Mouse (Mus musculus): ENCODE data around the gene Pigq.

Pigq gene

GRCm38 (mm10) chr17:25944366-25945163 is at the start of gene Pigq, which contains the start of gene Nhlrc4:
Pigq (minus strand) TSS chr17:25944936.
Nhlrc4 (minus strand) TSS chr17:25944961.
- no peak for DNase-seq

- DNase-seq = no peak
Observed at GRCm38 (mm10) chr17:25993489-25993888, 48.8 kb upstream of the Pigq start.

GRCm38 (mm10) chr17:25992274-25992673 is 47.5 kb upstream of the Pigq start:
- no peak for DNase-seq

- no peak for DNase-seq
Observed at GRCm38 (mm10) chr17:25990331-25990730, 45.6 kb upstream of the Pigq start.

GRCm38 (mm10) chr17:25985306-25986294 is 40.9 kb upstream of the Pigq start, which contains the start of gene Capn15:
Capn15 (minus strand) TSS chr17:25985796.
- peak; percentile 95 for DNase-seq

GRCm38 (mm10) chr17:25984556-25985305 is 40.0 kb upstream of the Pigq start:
- no peak for DNase-seq

- no peak for DNase-seq
Observed at GRCm38 (mm10) chr17:25984066-25984465, 39.3 kb upstream of the Pigq start.

GRCm38 (mm10) chr17:25982913-25983312 is 38.2 kb upstream of the Pigq start:
- no peak for DNase-seq

- no peak for DNase-seq
Observed at GRCm38 (mm10) chr17:25980854-25981253, 36.1 kb upstream of the Pigq start.

GRCm38 (mm10) chr17:25979829-25980738 is 35.3 kb upstream of the Pigq start:
- no peak for DNase-seq

GRCm38 (mm10) chr17:25970954-25971707 is 26.4 kb upstream of the Pigq start:
- DNase-seq = no peak

GRCm38 (mm10) chr17:25970448-25970847 is 25.7 kb upstream of the Pigq start:
- DNase-seq = no peak

GRCm38 (mm10) chr17:25968176-25968575 is 23.4 kb upstream of the Pigq start:
- DNase-seq = peak; percentile 25

GRCm38 (mm10) chr17:25967652-25968051 is 22.9 kb upstream of the Pigq start:
- DNase-seq = peak; percentile 42

GRCm38 (mm10) chr17:25964271-25964670 is 19.5 kb upstream of the Pigq start:
- DNase-seq = no peak

- no peak for DNase-seq
Observed at GRCm38 (mm10) chr17:25962413-25962905, 17.7 kb upstream of the Pigq start.

GRCm38 (mm10) chr17:25961566-25961965 is 16.8 kb upstream of the Pigq start:
- DNase-seq = no peak

- no peak for DNase-seq
Observed at GRCm38 (mm10) chr17:25959630-25960467, 15.1 kb upstream of the Pigq start.

GRCm38 (mm10) chr17:25958771-25959494 is 14.2 kb upstream of the Pigq start:
- DNase-seq = no peak

Data from lung, postnatal 10 days (tissue).